Mouse (Mus musculus): ENCODE data around the gene Ptpn1.

The Ptpn1 gene

GRCm38 (mm10) chr2:167931985-167932726 is at the start of gene Ptpn1:
Ptpn1 (plus strand) TSS chr2:167932057.
- in situ Hi-C loops (cut with MseI, MboI): no loop called here

DNA sequence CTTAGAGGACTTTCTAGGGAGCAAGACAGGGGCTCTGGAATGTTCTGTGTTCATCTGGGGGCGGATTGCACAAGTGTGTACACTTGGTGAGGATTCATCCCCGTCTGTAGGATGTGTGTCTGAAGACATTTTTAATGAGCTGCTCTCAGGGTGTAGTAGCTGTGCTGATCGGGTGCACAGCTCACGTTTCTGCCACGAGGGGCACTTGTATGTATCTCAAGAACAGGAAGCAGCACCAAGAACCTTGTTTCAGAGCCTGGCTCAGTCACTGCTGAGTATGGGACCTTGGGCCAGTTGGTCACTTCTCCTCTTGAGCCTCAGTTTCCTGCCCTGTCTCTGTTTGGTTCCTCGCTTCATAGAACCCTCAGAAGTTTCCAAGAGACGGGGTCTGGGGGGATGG is 45.4 kb upstream of the Ptpn1 start:
- in situ Hi-C loops (cut with MseI, MboI): no loop called here

GRCm38 (mm10) chr2:167887516-167888347 is 44.1 kb upstream of the Ptpn1 start:
- in situ Hi-C loops (cut with MseI, MboI): no loop called here

GRCm38 (mm10) chr2:167888834-167889233 is 43.0 kb upstream of the Ptpn1 start:
- in situ Hi-C loops (cut with MseI, MboI): no loop called here

- in situ Hi-C loops (cut with MseI, MboI): loop anchor here (5.0 kb wide), 1 partner anchor 203 kb away; the partner anchor contains the start of genes Cebpb (in 2 of the 2) and Tmem189 (in 2 of the 2)
These were observed 42.0 kb upstream of the Ptpn1 start for GRCm38 (mm10) chr2:167889886-167890285.

GRCm38 (mm10) chr2:167891908-167892307 is 39.9 kb upstream of the Ptpn1 start:
- in situ Hi-C loops (cut with MseI, MboI): loop anchor here (5.0 kb wide), 1 partner anchor 205 kb away; the partner anchor contains the start of genes Cebpb (in 2 of the 2) and Tmem189 (in 2 of the 2)

- in situ Hi-C loops (cut with MseI, MboI): loop anchor here (5.0 kb wide), 1 partner anchor 206 kb away; the partner anchor contains the start of genes Cebpb (in 2 of the 2) and Tmem189 (in 2 of the 2)
These were observed 38.2 kb upstream of the Ptpn1 start for GRCm38 (mm10) chr2:167893680-167894079.

DNA sequence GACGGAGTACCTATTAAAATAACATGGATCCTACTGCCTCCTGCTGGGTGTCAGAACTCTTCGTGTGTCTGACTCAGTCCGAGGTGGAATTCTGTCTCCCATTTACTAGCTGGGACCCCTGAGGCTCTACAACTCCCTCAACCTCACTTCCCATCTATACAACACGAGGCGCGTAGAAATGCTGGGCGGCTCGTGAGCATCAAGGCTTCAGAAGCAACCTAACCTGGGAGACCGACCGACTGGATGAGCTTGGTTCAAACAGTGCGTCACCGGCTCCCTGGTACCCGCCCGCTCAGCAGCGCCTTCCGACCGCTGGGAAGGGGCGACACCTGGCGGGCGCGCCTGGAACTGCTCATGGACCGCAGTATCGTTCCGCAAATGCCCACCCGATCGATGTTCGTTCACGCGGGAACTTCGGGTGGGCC is 36.9 kb upstream of the Ptpn1 start:
- in situ Hi-C loops (cut with MseI, MboI): loop anchor here (5.0 kb wide), 1 partner anchor 208 kb away; the partner anchor contains the start of genes Cebpb (in 2 of the 2) and Tmem189 (in 2 of the 2)

DNA sequence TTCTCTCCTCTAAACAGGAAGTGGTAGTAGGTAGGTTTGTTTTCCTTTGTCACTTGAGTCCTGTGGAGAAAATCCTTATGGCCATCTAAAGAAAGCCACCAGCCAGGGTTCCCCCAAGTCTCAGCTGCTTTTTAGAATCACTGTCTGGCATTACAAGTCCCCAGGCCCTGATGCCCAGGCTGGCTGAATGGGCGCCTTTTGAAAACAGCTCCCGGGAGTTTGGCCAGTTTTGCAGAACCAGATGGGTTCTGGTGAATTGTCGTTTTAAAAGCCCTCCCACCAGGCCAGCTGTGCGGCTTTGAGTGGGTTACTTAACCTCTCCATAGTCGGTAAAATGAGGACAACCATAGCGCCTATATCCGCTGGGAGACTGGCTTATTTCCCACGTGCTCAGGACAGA is 34.0 kb upstream of the Ptpn1 start:
- in situ Hi-C loops (cut with MseI, MboI): no loop called here

DNA sequence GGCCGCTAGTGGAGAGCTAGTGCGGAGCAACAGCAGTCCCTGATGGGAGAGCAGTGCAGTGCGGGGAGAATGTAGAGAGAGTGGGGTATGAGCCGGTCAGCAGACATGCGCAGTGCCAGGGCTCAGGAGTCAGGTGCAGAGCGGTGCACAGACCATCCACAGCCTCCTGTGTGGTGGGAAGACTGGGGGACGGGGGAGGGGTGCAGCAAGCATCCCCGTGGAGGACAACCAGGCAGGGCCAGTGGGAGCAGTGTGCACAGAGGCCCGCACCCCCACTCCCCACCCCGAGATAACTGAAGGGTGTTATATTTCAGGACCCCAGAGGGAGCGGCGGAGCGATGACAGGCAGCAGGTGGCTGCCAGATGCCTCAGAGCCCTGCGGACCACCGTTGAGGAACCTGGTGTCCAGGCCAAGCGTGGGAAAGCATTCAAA is 31.9 kb upstream of the Ptpn1 start:
- in situ Hi-C loops (cut with MseI, MboI): no loop called here

DNA sequence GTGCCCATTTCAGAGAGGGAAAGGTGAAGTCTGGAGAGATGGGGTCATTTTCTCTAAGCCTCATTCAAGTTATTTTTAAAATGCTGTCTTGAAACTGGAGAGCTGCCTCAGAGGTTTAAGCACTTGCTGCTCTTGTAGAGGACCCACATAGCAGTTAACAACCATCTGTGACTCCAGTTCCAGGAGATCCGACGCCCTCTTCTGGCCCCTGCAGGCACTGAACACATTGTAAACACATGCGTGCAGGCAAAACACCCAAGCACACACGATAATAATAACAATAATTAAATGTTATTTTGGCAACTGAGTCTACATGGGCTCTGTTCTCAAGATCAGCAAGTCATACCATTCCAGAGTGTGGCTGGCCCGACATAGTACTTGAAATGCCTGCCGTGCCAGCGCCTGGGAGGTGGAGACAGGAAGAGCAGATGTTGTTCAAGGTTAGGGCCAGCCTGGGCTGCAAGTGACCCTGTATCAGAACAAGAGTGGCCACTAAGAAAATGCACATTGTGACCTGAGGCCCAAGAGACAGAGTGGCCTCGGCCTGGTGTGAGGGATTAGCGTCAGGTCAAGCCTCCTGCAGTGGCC is 29.6 kb upstream of the Ptpn1 start:
- in situ Hi-C loops (cut with MseI, MboI): no loop called here

- in situ Hi-C loops (cut with MseI, MboI): no loop called here
These were observed 28.5 kb upstream of the Ptpn1 start for GRCm38 (mm10) chr2:167903242-167903952.

- in situ Hi-C loops (cut with MseI, MboI): no loop called here
These were observed 27.1 kb upstream of the Ptpn1 start for GRCm38 (mm10) chr2:167904621-167905367.

DNA sequence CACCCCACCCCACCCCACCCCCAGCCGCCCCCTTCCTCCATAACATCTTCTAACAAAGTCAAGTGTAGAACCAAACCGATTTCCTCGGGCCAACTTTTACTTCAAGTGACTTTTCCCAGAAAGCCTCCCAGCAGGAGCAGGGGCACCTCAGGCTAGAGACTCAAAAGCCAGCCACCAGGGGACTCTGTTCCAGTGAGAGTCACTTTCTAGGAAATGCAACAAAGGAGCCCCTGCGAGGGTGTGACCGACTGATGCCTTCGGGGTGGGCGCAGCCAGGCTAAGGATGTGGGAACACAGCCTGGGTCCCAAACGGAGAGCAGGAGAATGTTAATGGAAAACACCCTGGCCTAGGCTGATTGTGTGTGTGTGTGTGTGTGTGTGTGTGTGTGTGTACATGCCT is 26.3 kb upstream of the Ptpn1 start:
- in situ Hi-C loops (cut with MseI, MboI): no loop called here

DNA sequence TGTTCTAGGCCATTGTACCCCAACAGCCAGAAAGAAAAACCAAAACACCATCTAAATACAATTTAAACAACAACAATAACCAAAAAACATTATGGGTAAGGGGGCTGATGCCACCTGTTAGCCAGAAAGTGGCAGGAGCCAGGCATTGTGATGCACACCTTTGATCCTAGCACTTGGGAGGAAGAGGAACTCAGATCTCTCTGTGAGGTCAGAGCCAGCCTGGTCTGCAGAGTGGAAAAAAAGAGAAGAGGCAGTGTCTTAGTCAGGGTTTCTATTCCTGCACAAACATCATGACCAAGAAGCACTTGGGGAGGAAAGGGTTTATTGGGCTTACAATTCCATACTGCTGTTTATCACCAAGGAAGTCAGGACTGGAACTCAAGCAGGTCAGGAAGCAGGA is 25.1 kb upstream of the Ptpn1 start:
- in situ Hi-C loops (cut with MseI, MboI): no loop called here

- in situ Hi-C loops (cut with MseI, MboI): no loop called here
These were observed 22.2 kb upstream of the Ptpn1 start for GRCm38 (mm10) chr2:167909531-167910177.

- in situ Hi-C loops (cut with MseI, MboI): no loop called here
These were observed 21.7 kb upstream of the Ptpn1 start for GRCm38 (mm10) chr2:167910178-167910540.

- in situ Hi-C loops (cut with MseI, MboI): no loop called here
These were observed 20.3 kb upstream of the Ptpn1 start for GRCm38 (mm10) chr2:167911511-167911910.

DNA sequence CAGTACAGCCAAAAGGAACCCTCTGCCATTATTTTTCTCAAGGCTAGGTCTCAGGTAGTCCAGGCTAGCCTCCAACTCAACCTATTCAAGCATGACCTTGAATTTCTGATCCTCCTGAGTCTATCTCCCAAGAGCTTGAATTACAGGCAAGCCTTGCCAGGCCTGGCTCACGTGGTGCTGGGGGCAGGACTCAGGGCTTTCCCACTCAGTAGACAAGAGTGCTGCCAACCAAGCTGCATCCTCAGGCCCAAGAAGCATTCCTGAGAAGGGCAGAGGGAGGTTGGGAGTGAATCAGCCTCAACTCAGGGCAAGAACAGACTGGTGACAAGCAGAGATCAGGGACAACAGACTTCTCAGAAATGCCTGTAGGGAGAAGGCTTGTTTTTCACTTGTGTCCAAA is 12.8 kb upstream of the Ptpn1 start:
- in situ Hi-C loops (cut with MseI, MboI): no loop called here

- in situ Hi-C loops (cut with MseI, MboI): no loop called here
These were observed 11.8 kb upstream of the Ptpn1 start for GRCm38 (mm10) chr2:167920041-167920440.

All from mouse trophoblast stem cell (cell line).